Mouse (Mus musculus) retina, postnatal 1 day (tissue): ENCODE data around the gene Strc.

Source experiments
- DNase-seq: peaks from one replicate; pipeline ENCODE4 v3.0.0-alpha.2; 2012

Gene Strc

DNA sequence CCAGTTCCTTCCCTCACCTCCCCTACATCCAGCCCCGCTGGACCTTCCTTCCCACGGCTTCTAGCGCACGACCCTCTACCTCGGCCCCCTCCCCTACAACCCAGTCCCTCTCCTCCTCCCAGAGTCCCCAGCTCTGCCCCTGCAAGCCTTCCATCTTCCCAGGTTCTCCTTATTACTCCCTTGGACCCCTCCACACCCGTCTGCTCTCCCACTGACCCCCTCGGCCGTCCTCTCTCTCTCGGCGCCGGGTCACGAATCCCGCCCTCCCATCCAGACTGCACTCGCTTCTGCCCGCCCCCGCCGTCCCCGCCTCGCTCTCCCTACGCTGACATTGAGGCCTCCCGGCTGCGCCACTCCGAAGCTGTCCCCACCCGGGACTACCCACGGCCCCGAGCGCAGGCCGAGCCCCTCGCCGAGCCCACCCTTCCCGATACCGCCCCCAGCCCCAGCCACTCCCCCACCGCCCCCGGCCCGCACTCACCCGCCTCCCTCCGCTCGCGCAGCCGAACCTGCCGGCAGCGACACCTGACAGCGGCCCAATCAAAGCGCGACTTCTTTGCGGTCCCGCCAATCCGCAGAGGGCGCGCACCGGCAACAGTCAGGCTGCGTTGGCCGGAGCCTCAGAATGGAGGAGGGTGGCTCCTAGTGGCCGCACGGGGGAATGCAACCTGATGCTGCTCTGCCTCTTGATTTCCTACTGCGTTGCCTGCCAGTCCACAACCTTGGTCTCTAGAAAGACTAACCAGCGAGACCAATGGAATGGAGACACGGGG, 32.0 kb downstream of the Strc start, which contains the start of gene Ppip5k1:
Ppip5k1 (minus strand) TSS at position 577 of the 773 bp plus-strand sequence.
- DNase-seq = peak; percentile 98

DNA sequence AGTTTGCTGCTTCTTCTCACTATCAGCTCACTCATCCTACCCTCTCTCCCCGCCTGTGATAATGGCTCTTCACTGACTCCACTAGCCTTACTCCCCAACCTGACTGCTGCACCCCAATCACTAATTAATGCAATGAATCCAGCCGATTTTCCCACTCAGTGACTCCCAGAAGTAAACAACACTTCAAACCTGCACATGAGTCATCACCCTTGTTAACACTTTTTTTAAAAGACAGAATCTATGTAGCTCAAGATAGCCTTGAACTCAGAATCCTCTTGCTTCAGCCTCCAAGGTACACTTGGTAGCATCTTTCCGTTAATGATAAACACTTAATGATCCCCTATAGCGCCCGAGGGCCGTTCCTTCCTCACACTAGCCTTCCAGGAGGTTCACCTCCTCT, 32.6 kb downstream of the Strc start:
- DNase-seq = no peak

DNA sequence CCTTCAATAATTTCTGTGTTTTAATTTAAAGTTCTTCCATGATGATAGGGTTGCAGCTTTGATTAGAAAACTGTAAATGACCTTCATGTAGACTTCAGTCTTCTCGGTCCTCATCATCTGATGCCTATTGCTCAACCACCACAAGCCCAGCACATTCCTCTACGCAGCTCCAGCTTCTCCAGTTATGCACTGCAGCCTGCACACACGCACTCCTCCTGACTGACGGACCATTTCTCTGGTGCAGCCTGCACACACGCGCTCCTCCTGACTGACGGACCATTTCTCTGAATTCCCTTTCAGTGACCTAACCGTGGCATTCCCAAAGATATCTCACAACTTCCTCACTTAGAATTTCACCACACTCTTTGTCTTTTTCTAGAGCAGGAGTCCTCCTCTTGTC, 33.8 kb downstream of the Strc start:
- no peak for DNase-seq

DNA sequence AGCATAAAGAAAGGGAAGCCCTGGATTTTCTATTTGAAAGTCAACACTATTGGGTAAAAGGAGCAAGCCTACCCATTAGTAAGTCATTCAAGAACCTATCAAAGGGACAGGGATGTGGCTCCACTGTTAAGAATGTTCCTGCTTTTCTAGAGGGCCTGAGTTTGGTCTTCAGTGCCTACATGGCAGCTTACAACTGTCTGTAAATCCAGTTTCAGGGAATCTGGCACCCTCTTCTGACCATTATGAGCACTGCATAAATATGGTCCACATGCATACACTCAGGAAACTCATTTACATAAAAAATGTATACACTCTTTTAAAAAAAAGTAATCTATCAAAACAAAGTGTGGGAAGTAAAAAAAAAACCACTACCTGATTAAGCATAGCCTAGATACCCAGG, 47.9 kb downstream of the Strc start:
- no peak for DNase-seq

DNA sequence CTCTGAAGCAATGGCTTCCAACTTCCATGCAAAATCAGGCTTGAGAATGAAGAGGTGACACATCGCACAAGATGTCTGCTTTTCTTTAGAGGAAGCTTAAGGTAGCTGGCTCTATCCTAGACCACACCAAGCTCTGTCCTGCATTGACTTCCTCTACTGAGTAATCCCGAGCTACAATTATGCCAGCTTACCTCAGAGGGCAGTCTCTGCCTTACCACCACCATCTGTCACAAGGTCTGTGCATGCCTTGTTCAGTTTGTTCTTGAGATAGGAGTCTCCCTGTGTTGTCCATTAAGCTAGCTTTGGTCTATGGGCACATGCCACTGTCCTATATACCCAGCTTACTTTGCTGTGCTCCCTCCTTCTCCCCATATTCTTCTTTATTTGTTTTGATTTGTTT, 57.5 kb downstream of the Strc start:
- peak; percentile 43 for DNase-seq

DNA sequence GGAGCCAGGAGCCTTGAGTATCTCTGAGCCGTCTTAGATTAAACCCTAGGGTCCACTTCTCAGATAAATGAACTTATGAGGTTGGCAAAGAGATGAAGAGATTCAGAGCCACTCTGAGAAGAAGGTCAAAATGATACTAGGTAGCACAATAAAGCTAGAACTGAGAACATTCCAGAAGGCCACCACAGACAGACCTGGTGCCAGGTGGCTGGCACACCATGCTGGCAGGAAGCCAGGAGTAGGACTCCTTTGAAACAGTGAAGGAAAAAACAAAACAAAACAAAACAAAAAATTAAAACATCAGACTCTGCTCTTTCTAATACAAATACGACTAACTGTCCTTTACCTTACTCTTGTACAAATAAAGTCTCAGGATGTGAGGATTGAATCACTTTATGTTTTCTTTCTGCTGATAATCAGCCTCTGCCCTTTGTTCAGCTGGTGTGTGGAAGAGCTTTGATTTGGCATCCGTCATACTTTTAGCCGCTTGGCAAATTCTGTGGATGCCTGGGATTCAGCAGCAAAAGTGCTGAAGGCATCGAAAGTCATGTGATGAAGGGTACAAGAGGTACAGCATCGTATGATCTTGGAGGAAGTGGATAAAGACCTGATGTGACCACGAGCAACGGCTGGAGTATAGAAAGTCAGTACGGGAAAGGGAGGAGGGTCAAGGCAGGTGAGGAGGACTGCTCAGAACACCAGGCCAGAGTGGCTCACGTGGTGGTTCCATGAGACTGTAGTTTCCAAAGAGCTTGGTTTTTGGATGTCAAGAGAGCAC, 63.1 kb downstream of the Strc start:
- no peak for DNase-seq

DNA sequence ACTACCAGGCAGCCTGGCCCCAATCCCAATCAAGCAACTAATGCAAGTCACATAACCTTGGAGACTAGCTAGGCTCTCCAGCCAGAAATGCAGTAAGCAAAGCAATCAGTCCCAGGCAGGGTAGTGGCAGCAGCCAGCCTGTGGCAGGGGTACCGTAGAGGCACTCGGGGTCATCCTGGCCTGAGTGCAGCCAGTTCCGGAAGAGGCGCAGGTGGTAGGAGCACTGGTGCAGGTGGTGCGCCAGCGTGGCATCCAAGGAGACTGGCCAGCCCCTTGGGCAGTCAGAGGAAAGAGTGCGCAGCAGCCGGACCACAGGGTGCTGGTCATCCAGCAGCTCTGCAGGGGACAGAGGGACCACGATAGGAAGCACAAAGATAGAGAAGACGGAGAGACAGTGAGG, 63.9 kb downstream of the Strc start:
- no peak for DNase-seq

DNA sequence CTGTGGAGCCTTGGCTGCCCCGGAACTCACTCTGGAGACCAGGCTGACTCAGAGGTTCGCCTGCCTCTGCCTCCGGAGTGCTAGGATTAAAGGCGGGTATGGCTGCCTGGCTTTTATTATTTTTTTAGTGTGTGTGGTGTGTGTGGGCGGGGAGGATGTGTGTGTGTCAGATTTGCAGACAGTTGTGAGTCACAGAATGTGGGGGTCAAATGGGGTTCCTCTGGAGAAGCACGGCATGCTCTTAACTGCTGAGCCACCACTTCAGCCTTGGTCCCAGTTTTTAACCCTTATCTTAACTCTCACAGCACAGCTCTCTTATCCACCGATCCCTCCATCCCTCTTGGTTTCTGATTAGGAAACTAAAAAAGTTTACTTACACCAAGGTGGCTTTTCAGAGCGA, 70.7 kb downstream of the Strc start:
- DNase-seq = no peak
